ENCODE assay signal across 8 mouse cellular contexts in the genomic region with DNA sequence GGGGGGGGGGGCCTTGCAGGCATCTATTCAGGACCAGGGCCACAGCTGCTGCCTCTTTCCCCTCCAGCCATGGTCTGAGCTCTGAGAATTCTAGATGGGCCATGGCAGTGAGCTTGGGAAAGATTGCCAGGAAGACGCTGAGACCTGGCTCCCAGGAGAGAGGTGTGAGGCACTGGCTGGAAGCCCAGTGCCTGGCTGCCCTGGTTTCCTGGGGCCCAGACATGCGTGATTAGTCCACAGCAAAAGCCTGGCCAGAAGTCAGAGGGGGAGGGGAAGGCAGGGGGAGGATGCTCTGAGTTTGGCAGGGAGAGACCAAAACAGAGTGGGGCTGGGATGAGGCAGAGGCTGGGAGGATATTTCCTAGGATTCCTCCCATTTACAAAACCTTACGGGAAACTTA. TPM values are rescaled to one million over a fixed set of nuclear protein-coding genes. Genes with fewer than 3 reads are reported as not detected.
A peak's percentile ranks its signal among the peaks of the same experiment; 100 is the strongest.
DNase-seq lines count a peak whose midpoint lies in the region; ATAC-seq lines count a peak whose summit lies in the region.

No protein-coding gene starts in this region.

- WGBS in neural tube, embryonic 12.5 days, result 48% methylated on average over 3 of the region's 3 CpGs
- 59% methylated on average over 3 of the region's 3 CpGs for WGBS in embryonic facial prominence, embryonic 10.5 days
- WGBS in heart, embryonic 15.5 days, result 36% methylated on average over 3 of the region's 3 CpGs

- H3K36me3 ChIP-seq in neural tube, embryonic 12.5 days, result 0 out of 2 replicates have a peak, but pooled peaks cover 3% of the 10 kb centered on the region
- peaks cover 11% of the 10 kb centered on the region for H3K36me3 ChIP-seq in embryonic facial prominence, embryonic 10.5 days (replicated peaks)
- H3K36me3 ChIP-seq in heart, embryonic 15.5 days, result no peaks in the 10 kb centered on the region

- ATAC-seq in neural tube, embryonic 12.5 days (ENCODE audit: low FRiP score, low read depth), result no peak
- 0 out of 2 replicates have a peak, but pooled peaks have one; percentile 8 for ATAC-seq in heart, embryonic 15.5 days (replicated peaks; ENCODE audit: insufficient number of reproducible peaks, insufficient read depth, low FRiP score, low read depth)

- no peak overlapping the region for H3K4me3 ChIP-seq in neural tube, embryonic 12.5 days
- no peak overlapping the region for H3K4me3 ChIP-seq in embryonic facial prominence, embryonic 10.5 days
- no peak overlapping the region for H3K4me3 ChIP-seq in heart, embryonic 15.5 days

- no peaks in the 10 kb centered on the region for H3K27me3 ChIP-seq in neural tube, embryonic 12.5 days (replicated peaks)
- no peaks in the 10 kb centered on the region for H3K27me3 ChIP-seq in embryonic facial prominence, embryonic 10.5 days (replicated peaks; ENCODE audit: low read depth, poor library complexity, severe bottlenecking)
- H3K27me3 ChIP-seq in heart, embryonic 15.5 days, result no peaks in the 10 kb centered on the region

- H3K9ac ChIP-seq in neural tube, embryonic 12.5 days, result no peak overlapping the region
- no peak overlapping the region for H3K9ac ChIP-seq in heart, embryonic 15.5 days

- H3K27ac ChIP-seq in neural tube, embryonic 12.5 days, result no peak overlapping the region
- peak overlapping the region; percentile 41 for H3K27ac ChIP-seq in embryonic facial prominence, embryonic 10.5 days (replicated peaks)
- H3K27ac ChIP-seq in heart, embryonic 15.5 days, result peak overlapping the region; percentile 64

- no peaks in the 10 kb centered on the region for H3K9me3 ChIP-seq in neural tube, embryonic 12.5 days
- no peaks in the 10 kb centered on the region for H3K9me3 ChIP-seq in embryonic facial prominence, embryonic 10.5 days
- no peaks in the 10 kb centered on the region for H3K9me3 ChIP-seq in heart, embryonic 15.5 days (replicated peaks)

- 0 out of 2 replicates have a peak overlapping the region, but pooled peaks have one; percentile 9 for H3K4me2 ChIP-seq in neural tube, embryonic 12.5 days (replicated peaks)
- H3K4me2 ChIP-seq in heart, embryonic 15.5 days, result no peak overlapping the region

- peaks cover 48% of the 10 kb centered on the region for H3K4me1 ChIP-seq in neural tube, embryonic 12.5 days
- H3K4me1 ChIP-seq in embryonic facial prominence, embryonic 10.5 days, result peaks cover 57% of the 10 kb centered on the region
- peaks cover 56% of the 10 kb centered on the region for H3K4me1 ChIP-seq in heart, embryonic 15.5 days (replicated peaks)

- no peak for DNase-seq in neural tube, embryonic 10.5 days (ENCODE audit: extremely low spot score, low spot score)
- DNase-seq in embryonic facial prominence, embryonic 10.5 days (ENCODE audit: low spot score), result no peak
- DNase-seq in kidney, postnatal 25 days, result peak; percentile 78 to 90
- DNase-seq in lung, postnatal 4 days, result peak; percentile 39 to 66
- DNase-seq in spleen, postnatal 10 days (ENCODE audit: low spot score in 2 of 2), result no peak
- DNase-seq in thymus, postnatal 0 days (ENCODE audit: low spot score), result no peak

RNA-seq across cellular contexts. Expression of gene Hdac11, which starts 3.9 kb away (rescaled TPM):
- polyA plus RNA-seq in neural tube, embryonic 12.5 days (2016; fragmentation: Nextera tagmentation; extraction: Ambion mirVana), result 19.1 and 20.5 TPM in 2 replicates
- 8.6 and 9.8 TPM in 2 replicates for polyA plus RNA-seq in embryonic facial prominence, embryonic 10.5 days (2016; fragmentation: Nextera tagmentation; extraction: Ambion mirVana)
- polyA plus RNA-seq in heart, embryonic 15.5 days (2015; fragmentation: Nextera tagmentation; extraction: Ambion mirVana), result 8.7 and 10.4 TPM in 2 replicates
- 6.2 and 7.0 TPM in 2 replicates for polyA plus RNA-seq in thymus, postnatal 0 days (2015; fragmentation: Nextera tagmentation; extraction: Ambion mirVana)

RNA-seq across cellular contexts. Expression of gene Nup210, which starts 43.8 kb away (rescaled TPM):
- polyA plus RNA-seq in neural tube, embryonic 12.5 days (2016; fragmentation: Nextera tagmentation; extraction: Ambion mirVana), result 15.1 and 17.1 TPM in 2 replicates
- polyA plus RNA-seq in embryonic facial prominence, embryonic 10.5 days (2016; fragmentation: Nextera tagmentation; extraction: Ambion mirVana), result 15.8 and 17.3 TPM in 2 replicates
- 6.2 and 12.0 TPM in 2 replicates for polyA plus RNA-seq in heart, embryonic 15.5 days (2015; fragmentation: Nextera tagmentation; extraction: Ambion mirVana)
- 36.0 and 37.9 TPM in 2 replicates for polyA plus RNA-seq in thymus, postnatal 0 days (2015; fragmentation: Nextera tagmentation; extraction: Ambion mirVana)

RNA-seq across cellular contexts. Expression of gene Fbln2, which starts 51.9 kb away (rescaled TPM):
- 30.4 and 30.7 TPM in 2 replicates for polyA plus RNA-seq in neural tube, embryonic 12.5 days (2016; fragmentation: Nextera tagmentation; extraction: Ambion mirVana)
- 56.6 and 69.0 TPM in 2 replicates for polyA plus RNA-seq in embryonic facial prominence, embryonic 10.5 days (2016; fragmentation: Nextera tagmentation; extraction: Ambion mirVana)
- 156 and 255 TPM in 2 replicates for polyA plus RNA-seq in heart, embryonic 15.5 days (2015; fragmentation: Nextera tagmentation; extraction: Ambion mirVana)
- 97.2 and 117 TPM in 2 replicates for polyA plus RNA-seq in thymus, postnatal 0 days (2015; fragmentation: Nextera tagmentation; extraction: Ambion mirVana)

Comparison
In these comparisons a context has a peak if more than half of its experiments do, and no peak if none do; other contexts are left out.
1. DNase-seq: peak in kidney, postnatal 25 days (2 of 2) and lung, postnatal 4 days (2 of 2); none in neural tube, embryonic 10.5 days (single experiment), embryonic facial prominence, embryonic 10.5 days (single experiment), spleen, postnatal 10 days (0 of 2) and thymus, postnatal 0 days (single experiment).